Mouse (Mus musculus) myocyte (in vitro differentiated cells): ENCODE data around the gene Kcnmb4.

Experiments
- E2F4 ChIP-seq: IDR thresholded peaks from one replicate; pipeline ENCODE4 v1.6.1; 2011; ENCODE audit warnings: mild to moderate bottlenecking, control low read depth, moderate library complexity; ENCODE audit not compliant: insufficient read depth
- MAX ChIP-seq: IDR thresholded peaks from one replicate; pipeline ENCODE4 v1.6.1; 2011; ENCODE audit warnings: low read depth, mild to moderate bottlenecking, control low read depth
- MYOD1 ChIP-seq, 3 experiments: IDR thresholded peaks; one replicate each; pipeline ENCODE4 v1.6.1; 2011; ENCODE audit warnings: control low read depth in 2 of 3, low read depth in 2 of 3, mild to moderate bottlenecking in 2 of 3, moderate library complexity in 1 of 3; ENCODE audit not compliant: insufficient read length in 2 of 3, control insufficient read depth in 1 of 3
- POLR2A ChIP-seq: IDR thresholded peaks from one replicate; pipeline ENCODE4 v1.6.1; 2011; ENCODE audit warnings: low read depth, mild to moderate bottlenecking, control low read depth, moderate library complexity; ENCODE audit not compliant: insufficient read length
- POLR2AphosphoS2 ChIP-seq: IDR thresholded peaks from one replicate; pipeline ENCODE4 v1.6.1; 2011; ENCODE audit warnings: low read depth, control low read depth; ENCODE audit not compliant: insufficient read length
- REST ChIP-seq: IDR thresholded peaks from one replicate; pipeline ENCODE4 v1.6.1; 2011; ENCODE audit warnings: mild to moderate bottlenecking, control low read depth, moderate library complexity; ENCODE audit not compliant: insufficient read depth, insufficient read length
- SRF ChIP-seq: IDR thresholded peaks from one replicate; pipeline ENCODE4 v1.6.1; 2011; ENCODE audit warnings: low read depth; ENCODE audit not compliant: control insufficient read depth, insufficient read length
- TCF12 ChIP-seq: IDR thresholded peaks from one replicate; pipeline ENCODE4 v1.6.1; 2011; ENCODE audit warnings: mild to moderate bottlenecking, control low read depth; ENCODE audit not compliant: poor library complexity, insufficient read depth, severe bottlenecking

DNA sequence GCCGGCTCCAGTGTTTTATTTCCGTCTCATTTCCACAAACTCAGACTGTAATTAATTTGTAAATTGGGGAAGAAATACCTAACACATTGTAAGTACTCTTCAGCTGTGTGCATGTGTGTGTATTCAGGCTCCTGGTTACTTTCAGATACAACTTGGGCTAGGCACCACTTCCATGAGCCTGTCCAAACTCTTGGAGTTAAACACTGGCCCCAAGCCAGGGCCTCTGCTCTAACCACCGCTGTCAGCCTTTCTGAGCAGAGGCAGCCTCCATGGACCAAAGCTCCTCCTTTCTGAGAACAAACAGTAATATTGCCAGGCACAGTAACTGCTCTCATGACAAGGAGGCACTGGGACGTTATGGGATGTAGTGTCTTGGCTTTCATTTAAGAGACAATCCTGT lies 96.8 kb downstream of the Kcnmb4 start:
- TF ChIP-seq POLR2A (no peak), MAX (no peak), TCF12 (no peak), SRF (no peak), POLR2AphosphoS2 (no peak), REST (no peak), E2F4 (no peak), MYOD1 (IDR thresholded peaks at IDR 0.05; ENCODE audit: control insufficient read depth in 1 of 3, insufficient read length in 2 of 3, low read depth in 2 of 3) (no peak)
